Mouse (Mus musculus) adrenal gland, adult 18-20 months (tissue): ENCODE results near the gene Dus2. TPM values are rescaled to one million over a fixed set of nuclear protein-coding genes. Genes with fewer than 3 reads are reported as not detected.

ENCODE experiments used
- DNase-seq, 2 experiments: peaks; one replicate each; pipeline ENCODE4 v3.0.0; 2021 to 2022; ENCODE audit warnings: low spot score in 2 of 2
- total RNA-seq, 2 experiments: library from RNA; stranded (reverse); gene quantifications; 1 replicate in 1 of 2; 2 replicates in 1 of 2; pipeline ENCODE4 v1.2.3; 2021

The Dus2 gene
- total RNA-seq, 2 experiments from 2014 or later = 14.2 to 21.2 TPM

- no peak for DNase-seq
These were observed 49.1 kb downstream of the Dus2 start for GRCm38 (mm10) chr8:106040218-106040617.

- DNase-seq = no peak
These were observed 51.9 kb downstream of the Dus2 start for GRCm38 (mm10) chr8:106043055-106043454.

DNA sequence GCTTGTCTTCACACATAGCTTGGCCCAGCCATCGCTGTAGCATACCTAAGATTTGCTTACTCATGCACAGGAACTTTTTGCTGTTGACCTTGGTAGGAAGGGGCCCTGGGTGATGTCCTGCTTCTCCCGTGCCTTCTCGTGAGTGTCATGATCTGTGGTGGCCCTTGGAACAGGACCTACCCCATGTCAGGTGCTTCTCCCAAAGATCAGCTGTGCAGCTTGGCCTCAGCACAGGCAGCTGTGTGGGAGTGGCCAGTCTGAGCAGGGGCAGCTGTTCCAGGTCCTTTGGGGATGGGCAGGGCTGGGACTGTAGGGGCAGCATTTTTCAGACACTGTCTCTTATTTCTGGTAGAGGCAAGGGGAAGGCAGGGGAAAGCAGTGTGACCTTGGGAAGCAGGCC is 53.0 kb downstream of the Dus2 start:
- DNase-seq = no peak

DNA sequence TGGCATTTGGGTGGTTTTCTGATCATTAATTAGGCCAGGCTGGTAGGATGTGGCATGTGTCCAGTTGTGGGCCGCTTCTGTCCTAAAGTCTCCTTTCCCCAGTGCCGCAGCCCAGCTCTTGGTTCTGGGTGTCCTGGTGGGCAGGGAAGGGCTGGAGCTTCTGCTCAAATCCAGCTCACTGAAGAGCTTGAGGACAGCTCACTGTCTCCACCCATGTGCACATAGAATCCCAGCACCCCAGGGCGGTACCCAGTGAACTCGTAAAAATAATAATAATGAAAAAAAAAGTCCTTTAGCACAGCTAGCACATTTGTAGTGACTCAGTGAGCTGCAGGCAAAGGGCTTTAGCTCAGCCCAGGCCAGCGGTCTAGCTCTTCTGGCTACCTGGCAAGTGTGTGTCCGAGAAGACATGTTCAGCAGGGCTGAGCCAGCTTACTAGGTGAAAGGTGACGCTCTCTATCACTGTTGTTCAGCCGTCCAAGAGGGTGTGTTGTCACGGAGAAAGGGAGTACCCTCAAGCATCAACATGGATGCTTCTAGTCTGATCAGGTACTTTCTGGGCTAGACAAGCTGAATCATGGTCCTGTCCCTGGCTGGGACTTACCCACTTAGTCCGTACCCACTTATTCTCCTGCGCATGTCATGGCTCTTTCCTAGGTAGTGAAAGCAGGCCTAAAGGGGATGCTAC is 55.9 kb downstream of the Dus2 start:
- DNase-seq = no peak

DNA sequence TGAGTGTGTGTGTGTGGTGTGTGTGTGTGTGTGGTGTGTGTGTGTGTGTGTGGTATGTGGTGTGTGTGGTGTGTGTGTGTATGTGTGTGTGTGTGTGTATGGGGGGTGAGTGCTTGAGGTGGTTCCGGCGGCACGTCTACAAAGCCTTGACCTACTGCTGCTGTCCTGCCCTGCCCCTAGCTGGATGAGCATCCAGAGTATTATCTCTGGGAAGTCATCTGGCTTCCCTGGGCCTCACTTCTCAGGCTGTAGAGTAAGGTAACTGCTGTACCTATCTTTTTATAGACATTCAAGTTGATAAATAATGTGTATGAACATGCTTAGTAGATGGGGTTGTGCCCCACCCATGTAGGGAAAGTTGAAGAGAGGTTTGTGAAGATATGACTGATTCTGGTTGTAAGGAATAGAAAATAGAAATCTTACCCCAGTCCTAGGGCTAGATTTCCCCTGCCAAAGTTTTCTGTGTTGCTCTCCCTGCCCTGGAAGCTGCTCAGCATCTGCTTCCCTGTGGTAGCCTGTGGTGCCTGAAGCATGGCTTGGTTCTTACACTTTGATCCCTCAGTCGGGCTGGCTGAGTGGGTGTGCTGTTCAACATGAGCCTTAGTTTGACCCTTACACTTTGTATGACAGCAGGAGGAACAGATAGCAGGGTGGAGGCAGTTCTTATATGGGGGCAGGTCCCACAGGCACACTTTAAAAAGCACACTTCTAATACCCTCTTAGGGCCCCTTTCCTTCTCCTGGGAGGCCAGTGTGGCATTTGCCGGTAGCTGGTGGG is 56.9 kb downstream of the Dus2 start:
- no peak for DNase-seq

DNA sequence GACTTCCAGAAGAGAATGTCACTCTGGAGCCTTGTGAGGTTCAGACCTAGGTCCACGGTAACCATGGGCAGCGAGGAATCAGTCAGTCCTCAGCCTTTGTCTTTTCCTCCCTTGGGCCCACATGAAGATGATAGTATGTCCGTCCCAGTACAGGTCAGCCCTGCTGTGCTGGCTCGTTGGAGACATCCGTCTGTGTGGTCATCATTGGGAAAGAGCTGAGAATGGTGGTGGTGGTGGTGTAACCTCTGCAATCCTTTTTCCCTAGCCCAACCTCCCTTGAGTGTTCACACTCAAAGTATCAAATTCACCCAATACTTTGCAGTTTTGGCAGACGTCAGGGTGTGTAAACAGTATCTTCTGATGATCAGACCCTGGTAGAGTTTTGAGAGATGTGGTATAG is 58.7 kb downstream of the Dus2 start:
- no peak for DNase-seq

DNA sequence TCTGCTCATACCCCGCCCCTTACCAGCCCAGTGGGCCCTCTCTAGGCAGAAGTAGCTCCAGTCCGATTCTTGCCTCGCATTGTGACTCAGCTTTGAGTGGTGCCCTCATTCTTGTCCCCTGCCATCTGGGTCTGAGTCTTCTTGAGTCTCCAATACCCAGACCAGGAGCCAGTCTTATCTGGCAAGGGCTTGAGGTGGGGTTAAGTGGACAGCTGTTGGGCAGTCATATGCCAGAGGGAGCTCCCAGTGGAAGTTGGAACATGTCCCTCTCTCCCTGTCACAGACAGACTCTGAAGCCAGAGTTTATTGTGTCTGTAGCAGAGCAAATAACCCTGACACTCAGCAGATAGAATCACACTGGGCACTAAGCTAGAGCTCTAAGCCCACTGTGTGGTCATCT is 59.9 kb downstream of the Dus2 start:
- no peak for DNase-seq

- DNase-seq = no peak
These were observed 61.5 kb downstream of the Dus2 start for GRCm38 (mm10) chr8:106052510-106053089.

DNA sequence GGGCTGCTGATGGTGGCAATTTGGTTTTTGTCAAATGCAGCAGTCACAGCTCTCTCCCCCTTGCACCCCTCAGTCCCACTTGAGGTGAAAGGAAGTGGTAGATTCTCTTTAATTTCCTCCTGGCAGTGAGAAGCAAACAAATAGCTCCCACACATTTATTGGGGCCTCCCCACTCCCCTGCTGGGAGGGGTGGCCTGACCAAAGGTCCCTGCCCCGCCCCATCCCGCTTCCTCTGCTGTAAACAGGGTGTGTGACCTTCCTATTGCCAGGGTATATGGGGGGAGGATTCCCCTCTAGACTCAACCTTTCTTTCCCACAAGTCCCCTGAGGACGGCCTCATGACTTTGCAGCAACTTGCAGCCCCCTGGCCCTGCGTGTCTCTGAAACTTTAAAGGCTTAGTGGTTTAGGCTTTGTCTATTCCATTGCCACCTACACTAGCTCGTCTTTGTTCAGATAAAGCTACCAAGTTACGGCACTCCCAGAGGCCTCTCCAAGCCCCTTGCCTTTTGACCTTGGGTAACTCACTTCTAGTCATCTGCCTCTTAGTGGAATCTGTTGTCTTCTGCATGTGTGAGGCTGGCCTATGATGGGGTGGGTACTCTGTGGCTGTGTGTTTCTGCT is 63.2 kb downstream of the Dus2 start:
- DNase-seq = no peak

GRCm38 (mm10) chr8:106055038-106055437 is 63.9 kb downstream of the Dus2 start:
- no peak for DNase-seq

DNA sequence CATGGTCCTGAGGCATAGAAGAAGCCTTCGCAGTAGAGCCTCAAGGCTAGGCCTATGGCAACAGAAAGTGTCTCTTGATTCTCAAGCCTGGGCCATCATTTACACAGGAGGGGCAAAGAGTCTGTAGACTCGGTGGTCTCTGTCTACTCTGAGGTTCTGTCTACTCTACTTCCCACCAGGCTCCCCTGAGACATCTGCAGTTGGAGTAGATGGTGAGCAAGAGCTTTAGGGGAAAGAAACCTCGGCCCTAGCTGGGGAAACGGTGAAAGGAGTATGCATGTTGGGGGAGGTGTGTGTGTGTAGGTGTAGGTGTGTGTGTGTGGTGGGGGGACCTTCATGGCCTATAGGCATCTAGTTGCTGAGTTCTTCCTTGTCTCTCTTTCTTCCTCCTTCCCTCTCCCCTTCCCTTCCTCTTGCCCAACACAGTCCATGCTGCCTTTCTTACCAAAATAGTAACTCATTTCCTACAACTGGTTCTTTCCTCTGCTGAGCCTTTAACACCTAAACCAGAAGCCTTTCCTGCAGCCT is 65.4 kb downstream of the Dus2 start:
- no peak for DNase-seq

DNA sequence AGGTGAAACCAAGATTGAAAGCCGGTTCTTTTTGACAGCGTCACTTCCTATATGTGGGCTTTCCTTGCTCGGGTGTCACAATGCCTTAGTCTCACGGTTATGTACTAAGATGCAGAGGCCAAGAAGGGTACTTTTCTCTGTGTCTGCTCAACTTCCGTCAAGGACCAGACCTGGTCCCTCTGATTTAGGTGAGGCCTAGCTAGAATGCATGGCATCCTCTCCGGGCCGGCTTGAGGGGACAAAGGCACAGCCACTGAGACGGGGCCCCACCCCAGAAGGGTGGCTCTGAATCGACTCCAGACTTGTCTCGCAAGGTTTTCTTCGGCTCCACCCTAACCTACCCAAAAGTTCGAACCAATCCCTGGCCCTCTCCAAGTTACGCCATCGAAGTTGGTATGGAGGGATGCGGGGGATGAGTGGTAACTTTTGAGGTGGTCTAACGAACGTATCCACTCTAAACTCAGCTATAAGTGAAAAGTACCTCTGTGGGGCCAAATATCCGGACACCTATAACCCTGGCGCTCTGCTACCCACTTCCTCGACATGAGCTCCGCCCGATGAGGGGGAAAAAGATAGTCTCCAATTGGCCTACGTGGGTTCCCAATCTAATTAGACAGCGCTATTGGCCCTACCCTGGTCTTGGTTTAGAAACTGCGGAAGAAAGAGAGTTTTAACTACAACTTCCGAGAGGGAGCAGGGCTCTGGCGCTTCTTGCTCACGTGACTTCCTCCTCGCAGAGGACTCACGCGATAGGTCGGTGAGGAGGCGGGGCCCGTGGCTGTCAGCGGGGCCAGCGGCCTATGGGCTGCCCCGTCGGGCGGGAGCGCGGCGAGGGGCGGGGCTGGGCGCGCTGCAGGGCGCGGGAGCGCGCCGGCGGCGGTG is 67.8 kb downstream of the Dus2 start, which contains the start of gene Nfatc3:
TSS of gene Nfatc3 (plus strand) at position 110 of the 882 bp plus-strand sequence.
- peak; percentile 92 to 94 for DNase-seq

DNA sequence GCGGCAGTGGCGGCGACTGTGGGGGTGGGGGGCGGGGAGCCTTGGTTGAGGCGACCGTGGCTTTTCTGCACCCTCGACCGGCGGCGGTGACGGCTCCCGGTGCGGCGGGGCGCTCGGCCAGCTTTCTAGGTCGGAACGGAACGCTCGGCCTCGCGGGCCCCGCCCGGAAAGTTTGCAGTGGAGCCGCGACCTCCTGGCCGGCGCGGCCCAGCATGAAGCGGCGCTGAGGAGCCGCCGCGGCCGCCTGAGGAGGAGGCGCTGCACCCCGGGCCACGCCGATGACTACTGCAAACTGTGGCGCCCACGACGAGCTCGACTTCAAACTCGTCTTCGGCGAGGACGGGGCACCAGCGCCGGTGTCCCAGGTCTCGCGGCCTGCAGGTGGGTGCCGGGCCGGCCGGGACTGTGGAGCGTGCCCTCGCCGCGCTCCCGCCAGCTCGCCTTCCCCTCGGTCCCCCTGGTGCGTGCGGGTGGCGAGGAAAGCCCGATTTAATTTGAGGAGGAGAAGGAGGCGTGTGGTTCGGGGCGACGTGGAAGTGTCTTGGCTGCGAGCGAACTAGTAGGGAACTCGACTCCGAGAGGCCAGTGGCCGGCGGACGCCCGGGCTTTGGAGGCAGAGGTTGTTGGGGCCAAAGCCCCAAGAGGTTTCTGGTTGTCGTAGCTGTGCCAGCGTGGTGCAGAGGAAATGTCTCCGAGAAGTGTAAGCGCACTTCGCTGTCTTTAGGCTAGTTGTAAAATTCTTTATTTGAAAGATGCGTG is 68.7 kb downstream of the Dus2 start:
- DNase-seq = peak in 1 of 2 experiments; percentile 64

GRCm38 (mm10) chr8:106060521-106060920 is 69.4 kb downstream of the Dus2 start:
- DNase-seq = no peak

DNA sequence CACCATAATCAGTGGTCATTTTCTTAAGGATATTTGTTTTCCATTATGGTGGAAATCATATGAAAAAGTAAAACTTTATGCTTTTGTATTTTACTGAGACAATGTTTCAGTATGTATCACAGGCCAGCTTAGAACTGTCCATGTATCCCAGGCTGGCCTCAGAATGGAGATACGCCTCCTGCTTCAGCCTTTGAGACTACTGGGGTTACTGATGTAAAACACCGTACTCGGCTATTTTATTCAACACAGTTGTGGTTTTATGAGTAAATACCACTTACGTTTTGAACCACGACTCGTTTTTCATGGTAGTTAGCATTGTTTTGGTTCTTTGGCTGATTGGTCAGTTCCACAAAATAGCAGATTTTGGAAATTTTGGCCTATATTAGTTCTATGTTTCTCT is 70.5 kb downstream of the Dus2 start:
- DNase-seq = no peak

DNA sequence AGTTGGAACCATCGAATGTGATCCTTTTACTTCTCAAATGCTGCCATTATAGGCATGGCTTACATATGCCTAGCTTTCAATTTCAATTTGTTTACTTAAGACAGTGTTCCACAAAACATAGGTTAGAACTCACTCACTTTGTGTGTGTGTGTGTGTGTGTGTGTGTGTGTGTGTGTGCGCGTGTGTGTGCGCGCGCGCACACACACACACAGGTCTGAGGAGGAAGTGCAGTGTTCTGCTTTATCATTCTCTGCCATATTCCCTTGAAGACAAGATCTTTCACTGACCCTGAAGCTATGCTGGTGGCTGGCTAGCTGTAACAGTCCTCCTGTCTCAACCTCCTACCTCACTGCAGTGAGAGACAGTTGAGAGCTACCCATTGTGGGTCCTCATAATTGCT is 71.9 kb downstream of the Dus2 start:
- DNase-seq = no peak

- DNase-seq = no peak
These were observed 75.6 kb downstream of the Dus2 start for GRCm38 (mm10) chr8:106066721-106067120.

DNA sequence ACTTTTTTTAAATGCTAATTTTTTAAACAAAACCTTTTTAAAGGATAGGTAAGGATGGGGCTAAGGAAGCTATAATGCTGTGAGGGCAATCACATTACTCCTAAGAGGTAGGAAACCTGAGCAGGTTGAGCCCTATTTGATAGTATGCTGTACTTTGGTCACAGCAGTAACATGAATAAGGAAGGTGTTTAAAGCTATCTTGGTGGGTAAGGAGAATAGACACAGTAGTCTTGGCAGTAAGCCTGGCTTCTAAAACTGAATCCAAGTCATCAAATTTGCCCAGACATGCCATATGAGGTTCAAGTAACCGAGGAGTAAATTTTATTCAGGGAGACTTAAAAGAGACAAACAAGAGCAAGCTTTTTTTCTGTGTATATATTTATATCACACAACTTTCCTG is 78.4 kb downstream of the Dus2 start:
- DNase-seq = no peak

DNA sequence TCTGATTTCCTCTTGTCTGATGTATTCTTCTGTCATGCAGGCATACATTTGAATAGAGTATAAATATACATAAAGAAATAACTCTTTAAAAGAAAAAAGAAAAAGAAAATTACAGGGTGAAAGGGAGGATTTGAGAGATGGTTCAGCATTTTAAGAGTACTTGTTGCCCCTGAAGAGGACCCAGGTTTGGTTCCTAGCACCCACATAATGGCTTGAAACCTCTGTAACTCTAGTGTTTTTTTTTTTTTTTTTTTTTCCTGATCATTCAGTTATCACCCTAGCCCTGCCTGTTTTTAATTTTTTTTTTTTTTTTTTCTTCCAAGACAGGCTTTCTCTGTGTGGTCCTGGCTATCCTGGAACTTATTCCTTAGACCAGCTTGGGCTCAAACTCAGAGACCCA is 81.0 kb downstream of the Dus2 start:
- no peak for DNase-seq

DNA sequence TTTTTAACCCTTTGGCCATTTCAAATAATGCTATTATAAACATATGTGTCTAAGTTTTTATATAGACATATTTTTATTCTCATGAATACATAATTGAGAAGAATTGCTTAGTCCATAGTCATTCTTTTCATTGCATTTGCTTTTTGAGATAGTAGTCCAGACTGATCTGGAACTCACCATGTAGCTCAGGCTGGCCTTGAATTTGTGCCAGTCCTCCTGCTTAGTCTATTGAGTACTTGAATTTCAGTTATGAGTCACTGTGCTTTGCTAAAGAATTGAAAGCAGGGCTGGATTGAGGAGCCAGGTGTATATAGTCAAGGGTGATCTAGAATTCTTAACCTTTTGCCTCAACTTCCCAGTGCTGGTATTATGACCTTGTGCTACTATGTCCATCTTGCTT is 83.1 kb downstream of the Dus2 start:
- no peak for DNase-seq
